In the genomic region with DNA sequence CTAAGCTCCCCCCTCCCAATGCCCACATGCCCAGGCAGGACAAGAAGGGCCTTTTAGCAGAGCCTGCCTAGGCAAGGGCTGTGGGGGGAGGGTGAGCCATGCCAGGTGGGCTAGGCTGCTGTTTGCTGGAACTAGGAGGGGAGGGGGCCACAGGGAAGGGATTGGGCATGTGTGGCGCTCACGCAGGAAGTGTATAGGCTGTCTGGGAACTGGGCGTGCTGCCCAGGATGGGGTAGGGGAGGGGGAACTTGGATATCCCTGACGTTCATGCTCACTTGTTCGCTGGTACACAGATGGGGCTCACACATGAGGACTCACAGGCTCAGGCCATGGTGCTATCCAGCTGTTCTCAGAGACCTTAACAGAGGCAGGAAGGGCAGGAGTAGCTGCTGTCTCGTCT, we compare ENCODE assay signal across 9 mouse cellular contexts. TPM values are rescaled to one million over a fixed set of nuclear protein-coding genes. Genes with fewer than 3 reads are reported as not detected.
DNase-seq lines count a peak whose midpoint lies in the region; ATAC-seq and TF ChIP-seq lines count a peak whose summit lies in the region.
"Had no signal": no experiment of that assay in that cellular context is flagged by ENCODE, and none has a peak within 500 bp of the region (broad histone marks: within the 10 kb centered on the region; RNA-seq: fewer than 3 reads in every experiment).

No protein-coding gene starts in this region.

- H3K4me1 ChIP-seq in heart, embryonic 11.5 days (ENCODE audit: control insufficient read depth, insufficient read depth, low read length): peaks cover 80% of the 10 kb centered on the region
- peaks cover 82% of the 10 kb centered on the region for H3K4me1 ChIP-seq in embryonic facial prominence, embryonic 14.5 days (ENCODE audit: control insufficient read depth, insufficient read depth, low read length)
- H3K4me1 ChIP-seq in intestine, embryonic 14.5 days (replicated peaks; ENCODE audit: control insufficient read depth, insufficient read depth, low read length): peaks cover 89% of the 10 kb centered on the region
- H3K4me1 ChIP-seq in lung, embryonic 14.5 days (ENCODE audit: insufficient read depth): peaks cover 47% of the 10 kb centered on the region

- no peaks in the 10 kb centered on the region for H3K36me3 ChIP-seq in heart, embryonic 11.5 days (ENCODE audit: control insufficient read depth, insufficient read depth, low read length)
- no peaks in the 10 kb centered on the region for H3K36me3 ChIP-seq in embryonic facial prominence, embryonic 14.5 days (ENCODE audit: control insufficient read depth, insufficient read depth, low read length)
- peaks cover 4% of the 10 kb centered on the region; the same call in 1 of the 2 replicates for H3K36me3 ChIP-seq in intestine, embryonic 14.5 days (ENCODE audit: control insufficient read depth, insufficient read depth, low read length)
- no peaks in the 10 kb centered on the region for H3K36me3 ChIP-seq in lung, embryonic 14.5 days (ENCODE audit: insufficient read depth)
- H3K36me3 ChIP-seq: G1E had no signal

- DNase-seq in heart, adult 18-20 months: no peak
- DNase-seq in embryonic facial prominence, embryonic 14.5 days (ENCODE audit: low spot score): peak; percentile 96
- DNase-seq in intestine, embryonic 14.5 days (ENCODE audit: low spot score): peak; percentile 80
- peak; percentile 91 for DNase-seq in lung, embryonic 14.5 days
- DNase-seq in right cerebral cortex, postnatal 4 days: peak; percentile 91
- no peak for DNase-seq in thymus, adult 18-20 months
- no peak for DNase-seq in cerebellum, adult 9-11 months

- peak overlapping the region; percentile 6; the same call in 1 of the 2 replicates for H3K4me3 ChIP-seq in heart, embryonic 11.5 days (ENCODE audit: low read depth, low read length)
- H3K4me3 ChIP-seq in embryonic facial prominence, embryonic 14.5 days (ENCODE audit: low read depth, low read length): peak overlapping the region; percentile 10; the same call in 1 of the 2 replicates
- H3K4me3 ChIP-seq in intestine, embryonic 14.5 days (ENCODE audit: low read depth, low read length): 0 out of 2 replicates have a peak overlapping the region, but pooled peaks have one; percentile 6
- H3K4me3 ChIP-seq in lung, embryonic 14.5 days (ENCODE audit: low read depth, low read length): no peak overlapping the region

- H3K4me2 ChIP-seq in heart, embryonic 11.5 days: peak overlapping the region; percentile 64
- H3K4me2 ChIP-seq in embryonic facial prominence, embryonic 14.5 days (ENCODE audit: low read depth, low read length): peak overlapping the region; percentile 71
- peak overlapping the region; percentile 67 for H3K4me2 ChIP-seq in intestine, embryonic 14.5 days (ENCODE audit: low read length)
- H3K4me2 ChIP-seq in lung, embryonic 14.5 days: peak overlapping the region; percentile 70

- H3K27me3 ChIP-seq in heart, embryonic 11.5 days (ENCODE audit: control insufficient read depth, insufficient read depth, low read length): peaks cover 8% of the 10 kb centered on the region
- H3K27me3 ChIP-seq in embryonic facial prominence, embryonic 14.5 days (replicated peaks; ENCODE audit: control insufficient read depth, insufficient read depth, low read length): no peaks in the 10 kb centered on the region
- no peaks in the 10 kb centered on the region for H3K27me3 ChIP-seq in intestine, embryonic 14.5 days (replicated peaks; ENCODE audit: control insufficient read depth, insufficient read depth, low read length)
- no peaks in the 10 kb centered on the region for H3K27me3 ChIP-seq in lung, embryonic 14.5 days (ENCODE audit: insufficient read depth, low read length)

- ATAC-seq in heart, embryonic 11.5 days (replicated peaks; ENCODE audit: insufficient number of reproducible peaks, low FRiP score, low TSS enrichment): no peak
- peak; percentile 88 for ATAC-seq in embryonic facial prominence, embryonic 14.5 days (ENCODE audit: low read depth)
- peak; percentile 62; the same call in 1 of the 2 replicates for ATAC-seq in intestine, embryonic 14.5 days (replicated peaks; ENCODE audit: low FRiP score, low TSS enrichment, low read depth)
- ATAC-seq in lung, embryonic 14.5 days (ENCODE audit: insufficient read depth): peak; percentile 82

- peak overlapping the region; percentile 79 for H3K27ac ChIP-seq in heart, embryonic 11.5 days (ENCODE audit: low read depth, low read length)
- H3K27ac ChIP-seq in embryonic facial prominence, embryonic 14.5 days (replicated peaks; ENCODE audit: low read depth, low read length): peak overlapping the region; percentile 73
- peak overlapping the region; percentile 66 for H3K27ac ChIP-seq in intestine, embryonic 14.5 days (ENCODE audit: low read depth)
- peak overlapping the region; percentile 64; the same call in 1 of the 2 replicates for H3K27ac ChIP-seq in lung, embryonic 14.5 days (ENCODE audit: low read depth)

- H3K9me3 ChIP-seq in heart, embryonic 11.5 days (replicated peaks; ENCODE audit: control insufficient read depth, low read length): no peaks in the 10 kb centered on the region
- no peaks in the 10 kb centered on the region for H3K9me3 ChIP-seq in embryonic facial prominence, embryonic 14.5 days (ENCODE audit: control insufficient read depth, low read length)
- H3K9me3 ChIP-seq in intestine, embryonic 14.5 days (ENCODE audit: control insufficient read depth, low read length): no peaks in the 10 kb centered on the region
- H3K9me3 ChIP-seq in lung, embryonic 14.5 days (ENCODE audit: low read depth, low read length): no peaks in the 10 kb centered on the region
- H3K9me3 ChIP-seq: G1E had no signal

- peak overlapping the region; percentile 76 for H3K9ac ChIP-seq in heart, embryonic 11.5 days (ENCODE audit: low read depth, low read length)
- H3K9ac ChIP-seq in embryonic facial prominence, embryonic 14.5 days (ENCODE audit: low read depth, low read length): peak overlapping the region; percentile 46
- H3K9ac ChIP-seq in intestine, embryonic 14.5 days (ENCODE audit: low read length): no peak overlapping the region
- 0 out of 2 replicates have a peak overlapping the region, but pooled peaks have one; percentile 18 for H3K9ac ChIP-seq in lung, embryonic 14.5 days

- WGBS in heart, embryonic 11.5 days (ENCODE audit: insufficient replicate concordance): 37% methylated on average over 6 of the region's 6 CpGs
- WGBS in embryonic facial prominence, embryonic 14.5 days: 3% methylated on average over 5 of the region's 6 CpGs
- WGBS in intestine, embryonic 14.5 days: 26% methylated on average over 6 of the region's 6 CpGs
- 8% methylated on average over 6 of the region's 6 CpGs for WGBS in lung, embryonic 14.5 days

- no peak for TF ChIP-seq CTCF in lung, embryonic 14.5 days (IDR thresholded peaks at IDR 0.05; ENCODE audit: low read depth)

RNA-seq across cellular contexts. Expression of a gene that starts 3.5 kb away (rescaled TPM):
- 18.6 and 22.0 TPM in 2 replicates for polyA plus RNA-seq in heart, embryonic 11.5 days (2014; fragmentation: Nextera tagmentation; extraction: Ambion mirVana)
- 10 to 100 TPM in 1 of 2 experiments, 1 to 10 TPM in 1; 9.9 to 11.5 TPM for total RNA-seq in heart, adult 18-20 months (2021)
- 34.8 and 35.1 TPM in 2 replicates for polyA plus RNA-seq in embryonic facial prominence, embryonic 14.5 days (2014; fragmentation: Nextera tagmentation; extraction: Ambion mirVana)
- 17.6 and 21.0 TPM in 2 replicates for polyA plus RNA-seq in intestine, embryonic 14.5 days (2014; fragmentation: Nextera tagmentation; extraction: Ambion mirVana)
- polyA plus RNA-seq in lung, embryonic 14.5 days (2014; fragmentation: Nextera tagmentation; extraction: Ambion mirVana): 12.3 and 13.9 TPM in 2 replicates
- polyA plus RNA-seq: G1E had no signal

RNA-seq across cellular contexts. Expression of a gene that starts 3.8 kb away (rescaled TPM):
- 0.82 and 0.87 TPM in 2 replicates for polyA plus RNA-seq in heart, embryonic 11.5 days (2014; fragmentation: Nextera tagmentation; extraction: Ambion mirVana)
- total RNA-seq in heart, adult 18-20 months (2021): not detected
- 1.7 and 2.7 TPM in 2 replicates for polyA plus RNA-seq in embryonic facial prominence, embryonic 14.5 days (2014; fragmentation: Nextera tagmentation; extraction: Ambion mirVana)
- 1.6 and 1.8 TPM in 2 replicates for polyA plus RNA-seq in intestine, embryonic 14.5 days (2014; fragmentation: Nextera tagmentation; extraction: Ambion mirVana)
- 0.23 and 1.1 TPM in 2 replicates for polyA plus RNA-seq in lung, embryonic 14.5 days (2014; fragmentation: Nextera tagmentation; extraction: Ambion mirVana)
- total RNA-seq: G1E had no signal
- polyA plus RNA-seq: G1E had no signal

RNA-seq across cellular contexts. Expression of a gene that starts 59.9 kb away (rescaled TPM):
- 4.5 and 5.2 TPM in 2 replicates for polyA plus RNA-seq in heart, embryonic 11.5 days (2014; fragmentation: Nextera tagmentation; extraction: Ambion mirVana)
- 1 to 10 TPM; 7.0 to 8.2 TPM for total RNA-seq in heart, adult 18-20 months (2021)
- 7.8 and 8.2 TPM in 2 replicates for polyA plus RNA-seq in embryonic facial prominence, embryonic 14.5 days (2014; fragmentation: Nextera tagmentation; extraction: Ambion mirVana)
- 5.1 and 5.8 TPM in 2 replicates for polyA plus RNA-seq in intestine, embryonic 14.5 days (2014; fragmentation: Nextera tagmentation; extraction: Ambion mirVana)
- polyA plus RNA-seq in lung, embryonic 14.5 days (2014; fragmentation: Nextera tagmentation; extraction: Ambion mirVana): 7.8 and 9.5 TPM in 2 replicates

Comparison
In these comparisons a context has a peak if more than half of its experiments do, and no peak if none do; other contexts are left out.
1. DNase-seq: peak in embryonic facial prominence, embryonic 14.5 days (single experiment), intestine, embryonic 14.5 days (single experiment), lung, embryonic 14.5 days (single experiment) and right cerebral cortex, postnatal 4 days (single experiment); none in heart, adult 18-20 months (0 of 2), thymus, adult 18-20 months (0 of 2) and cerebellum, adult 9-11 months (single experiment).
2. Peak in every context shown above with its lines, with median percentiles within 50 percentile points of each other: H3K27ac ChIP-seq and H3K4me2 ChIP-seq.